8 mouse cellular contexts compared by ENCODE assay signal in the genomic region with DNA sequence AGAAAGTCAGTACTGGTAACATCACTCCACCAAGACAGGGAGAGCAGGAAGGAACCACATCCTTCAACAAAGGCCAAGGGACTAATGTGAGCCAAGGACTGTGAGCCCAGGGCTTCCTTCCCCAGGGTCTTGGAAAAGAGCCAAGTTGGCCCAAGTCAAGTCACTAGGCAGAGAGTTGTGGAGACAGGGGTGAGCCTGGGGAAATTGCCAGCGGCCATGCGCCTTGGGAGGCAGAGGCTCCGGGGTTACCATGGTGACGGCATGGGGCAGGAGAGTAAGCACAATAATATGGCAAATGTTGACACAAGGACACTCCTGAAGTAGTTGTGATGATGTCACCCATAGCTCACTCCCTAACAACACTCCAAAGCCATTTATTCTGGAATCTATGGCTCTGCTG. TPM values are rescaled to one million over a fixed set of nuclear protein-coding genes. Genes with fewer than 3 reads are reported as not detected.
DNase-seq lines count a peak whose midpoint lies in the region; ATAC-seq and TF ChIP-seq lines count a peak whose summit lies in the region.

No protein-coding gene starts in this region.

- ATAC-seq in stomach, embryonic 15.5 days (ENCODE audit: insufficient read depth, low FRiP score, low read depth): 0 out of 2 replicates have a peak, but pooled peaks have one; percentile 31
- ATAC-seq in liver, embryonic 11.5 days (replicated peaks; ENCODE audit: low FRiP score): no peak

- 78% methylated on average over 4 of the region's 4 CpGs for WGBS in stomach, embryonic 15.5 days
- 78% methylated on average over 4 of the region's 4 CpGs for WGBS in liver, embryonic 11.5 days

- TF ChIP-seq CTCF in brain, embryonic 14.5 days (IDR thresholded peaks at IDR 0.05; ENCODE audit: borderline replicate concordance, extremely low read depth, insufficient read depth, insufficient read length): no peak

- H3K9me3 ChIP-seq in stomach, embryonic 15.5 days: no peaks in the 10 kb centered on the region
- no peaks in the 10 kb centered on the region for H3K9me3 ChIP-seq in liver, embryonic 11.5 days (ENCODE audit: control insufficient read depth, low read length)

- H3K27ac ChIP-seq in stomach, embryonic 15.5 days: no peak overlapping the region
- no peak overlapping the region for H3K27ac ChIP-seq in liver, embryonic 11.5 days (ENCODE audit: low read depth, low read length)

- H3K36me3 ChIP-seq in stomach, embryonic 15.5 days: no peaks in the 10 kb centered on the region
- H3K36me3 ChIP-seq in liver, embryonic 11.5 days (ENCODE audit: control insufficient read depth, insufficient read depth, low read length): no peaks in the 10 kb centered on the region

- no peak for TF ChIP-seq POLR2A in brain, embryonic 14.5 days (IDR thresholded peaks at IDR 0.05; ENCODE audit: borderline replicate concordance, extremely low read depth, insufficient read depth, insufficient read length, poor library complexity, severe bottlenecking)

- H3K27me3 ChIP-seq in stomach, embryonic 15.5 days (replicated peaks): no peaks in the 10 kb centered on the region
- no peaks in the 10 kb centered on the region for H3K27me3 ChIP-seq in liver, embryonic 11.5 days (replicated peaks; ENCODE audit: control insufficient read depth, insufficient read depth, low read length)

- no peak overlapping the region for H3K9ac ChIP-seq in stomach, embryonic 15.5 days
- H3K9ac ChIP-seq in liver, embryonic 11.5 days (ENCODE audit: low read depth, low read length): no peak overlapping the region

- no peak overlapping the region for H3K4me2 ChIP-seq in stomach, embryonic 15.5 days
- no peak overlapping the region for H3K4me2 ChIP-seq in liver, embryonic 11.5 days

- peak; percentile 14 for DNase-seq in kidney, postnatal 14 days
- no peak for DNase-seq in kidney, adult 9 months
- peak; percentile 60 for DNase-seq in brain, embryonic 14.5 days (ENCODE audit: low read depth)
- DNase-seq in gastrocnemius, postnatal 25 days: peak; percentile 36
- DNase-seq in lung, postnatal 14 days: peak; percentile 18
- no peak for DNase-seq in thymus, postnatal 14 days
- no peak for DNase-seq in liver, embryonic 11.5 days (ENCODE audit: low spot score)

- no peaks in the 10 kb centered on the region for H3K4me1 ChIP-seq in stomach, embryonic 15.5 days
- H3K4me1 ChIP-seq in liver, embryonic 11.5 days (replicated peaks; ENCODE audit: control insufficient read depth, insufficient read depth, low read length): no peaks in the 10 kb centered on the region

- H3K4me3 ChIP-seq in stomach, embryonic 15.5 days (replicated peaks): no peak overlapping the region
- H3K4me3 ChIP-seq in liver, embryonic 11.5 days (ENCODE audit: low read depth, low read length): no peak overlapping the region

RNA-seq across cellular contexts. Expression of gene Astn2, which starts 21.4 kb away (rescaled TPM):
- polyA plus RNA-seq in brain, embryonic 14.5 days (2012; rRNA removed): 11.8 and 23.7 TPM in 2 replicates
- total RNA-seq in gastrocnemius, postnatal 25 days (2021): under 1 TPM; 0.24 to 0.97 TPM
- polyA plus RNA-seq in stomach, embryonic 15.5 days (2015; fragmentation: Nextera tagmentation; extraction: Ambion mirVana): 0.79 and 0.82 TPM in 2 replicates
- polyA plus RNA-seq in liver, embryonic 11.5 days (2014; fragmentation: Nextera tagmentation; extraction: Ambion mirVana): 0.05 and 0.09 TPM in 2 replicates

Comparison
In these comparisons a context has a peak if more than half of its experiments do, and no peak if none do; other contexts are left out.
1. DNase-seq: peak in kidney, postnatal 14 days (single experiment), brain, embryonic 14.5 days (single experiment), gastrocnemius, postnatal 25 days (single experiment) and lung, postnatal 14 days (single experiment); none in kidney, adult 9 months (single experiment), thymus, postnatal 14 days (single experiment) and liver, embryonic 11.5 days (single experiment).